Mouse (Mus musculus): ENCODE data around the gene Pigc.
A peak's percentile ranks its signal among the peaks of the same experiment; 100 is the strongest.

The Pigc gene

GRCm38 (mm10) chr1:161976255-161977182 lies 7.5 kb downstream of the Pigc start:
- DNase-seq (ENCODE audit: low read depth, low spot score) = peak; percentile 65

GRCm38 (mm10) chr1:161977331-161977730 lies 8.3 kb downstream of the Pigc start:
- DNase-seq (ENCODE audit: low read depth, low spot score) = no peak

- DNase-seq (ENCODE audit: low read depth, low spot score) = no peak
Measured at GRCm38 (mm10) chr1:161978173-161978700, 9.3 kb downstream of the Pigc start.

- no peak for DNase-seq (ENCODE audit: low read depth, low spot score)
Measured at GRCm38 (mm10) chr1:161979536-161979935, 10.6 kb downstream of the Pigc start, which contains the start of gene 4930558K02Rik. Gene 4930558K02Rik (minus strand): TSS chr1:161979636.

- DNase-seq (ENCODE audit: low read depth, low spot score) = no peak
Measured at GRCm38 (mm10) chr1:161980046-161980445, 11.1 kb downstream of the Pigc start.

- DNase-seq (ENCODE audit: low read depth, low spot score) = no peak
Measured at GRCm38 (mm10) chr1:161980626-161981298, 11.8 kb downstream of the Pigc start.

GRCm38 (mm10) chr1:161983451-161983850 lies 14.5 kb downstream of the Pigc start:
- DNase-seq (ENCODE audit: low read depth, low spot score) = no peak

GRCm38 (mm10) chr1:161983979-161984566 lies 15.1 kb downstream of the Pigc start:
- no peak for DNase-seq (ENCODE audit: low read depth, low spot score)

GRCm38 (mm10) chr1:161990684-161991578 lies 21.9 kb downstream of the Pigc start:
- DNase-seq (ENCODE audit: low read depth, low spot score) = no peak

GRCm38 (mm10) chr1:161991846-161992245 lies 22.9 kb downstream of the Pigc start:
- DNase-seq (ENCODE audit: low read depth, low spot score) = no peak

GRCm38 (mm10) chr1:161992389-161992788 lies 23.4 kb downstream of the Pigc start:
- no peak for DNase-seq (ENCODE audit: low read depth, low spot score)

GRCm38 (mm10) chr1:161998781-161999180 lies 29.8 kb downstream of the Pigc start:
- DNase-seq (ENCODE audit: low read depth, low spot score) = no peak

- DNase-seq (ENCODE audit: low read depth, low spot score) = no peak
Measured at GRCm38 (mm10) chr1:161999338-161999737, 30.4 kb downstream of the Pigc start.

- no peak for DNase-seq (ENCODE audit: low read depth, low spot score)
Measured at GRCm38 (mm10) chr1:161999882-162000371, 30.9 kb downstream of the Pigc start.

GRCm38 (mm10) chr1:162001328-162001727 lies 32.3 kb downstream of the Pigc start:
- no peak for DNase-seq (ENCODE audit: low read depth, low spot score)

- no peak for DNase-seq (ENCODE audit: low read depth, low spot score)
Measured at GRCm38 (mm10) chr1:162003729-162004517, 34.9 kb downstream of the Pigc start.

- DNase-seq (ENCODE audit: low read depth, low spot score) = no peak
Measured at GRCm38 (mm10) chr1:162004518-162004780, 35.5 kb downstream of the Pigc start.

- DNase-seq (ENCODE audit: low read depth, low spot score) = no peak
Measured at GRCm38 (mm10) chr1:162004821-162005770, 36.1 kb downstream of the Pigc start.

GRCm38 (mm10) chr1:162006109-162006508 lies 37.1 kb downstream of the Pigc start:
- no peak for DNase-seq (ENCODE audit: low read depth, low spot score)
